Mouse (Mus musculus) myocyte (in vitro differentiated cells): ENCODE data around the gene Rcvrn.

Source experiments
- MAX ChIP-seq: IDR thresholded peaks from one replicate; pipeline ENCODE4 v1.6.1; 2011; ENCODE audit warnings: low read depth, mild to moderate bottlenecking, control low read depth
- MYOD1 ChIP-seq, 3 experiments: IDR thresholded peaks; one replicate each; pipeline ENCODE4 v1.6.1; 2011; ENCODE audit warnings: control low read depth in 2 of 3, low read depth in 2 of 3, mild to moderate bottlenecking in 2 of 3, moderate library complexity in 1 of 3; ENCODE audit not compliant: insufficient read length in 2 of 3, control insufficient read depth in 1 of 3
- POLR2A ChIP-seq: IDR thresholded peaks from one replicate; pipeline ENCODE4 v1.6.1; 2011; ENCODE audit warnings: low read depth, mild to moderate bottlenecking, control low read depth, moderate library complexity; ENCODE audit not compliant: insufficient read length
- USF1 ChIP-seq: IDR thresholded peaks from one replicate; pipeline ENCODE4 v1.6.1; 2011; ENCODE audit warnings: low read depth, mild to moderate bottlenecking, control low read depth, moderate library complexity

DNA sequence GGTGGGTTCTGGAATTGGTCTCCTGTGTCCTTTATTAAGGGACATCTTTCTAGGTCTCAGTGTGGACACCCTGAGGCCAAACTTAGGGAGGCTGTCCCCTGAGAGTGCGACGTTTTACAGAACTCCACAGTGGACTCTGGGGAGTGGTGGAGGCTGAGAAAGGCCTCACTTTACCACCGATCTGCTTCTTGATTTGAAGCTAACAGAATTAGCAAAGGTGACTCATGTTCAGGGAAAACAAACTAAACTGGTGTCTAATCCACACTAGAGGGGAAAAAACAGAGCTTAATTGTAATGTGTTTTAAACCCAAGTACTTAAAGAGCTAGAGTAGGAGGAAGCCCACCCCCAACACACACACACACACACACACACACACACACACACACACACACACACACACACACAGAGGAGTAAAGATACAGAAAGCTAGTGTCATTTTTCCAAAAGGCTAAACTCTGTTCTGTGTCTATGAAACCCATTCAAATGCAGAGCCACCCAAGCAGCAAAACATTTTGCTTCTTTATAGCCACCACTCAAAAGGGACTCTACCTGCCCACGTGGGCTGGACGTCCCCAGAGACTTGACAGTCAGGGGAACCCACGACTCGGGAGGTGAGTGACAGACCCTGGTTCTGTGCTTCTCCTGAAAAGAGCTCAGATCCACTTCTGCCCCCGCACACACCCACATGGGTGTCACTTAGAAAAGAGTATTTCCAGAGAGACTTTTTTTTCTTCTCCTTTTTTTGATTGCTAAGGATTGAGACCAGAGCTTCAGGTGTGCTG, 28.3 kb downstream of the Rcvrn start:
- no peak for TF ChIP-seq MYOD1 (IDR thresholded peaks at IDR 0.05; ENCODE audit: control insufficient read depth in 1 of 3, insufficient read length in 2 of 3, low read depth in 2 of 3)
- no peak for TF ChIP-seq USF1
- TF ChIP-seq MAX: no peak
- TF ChIP-seq POLR2A: no peak
